Mouse (Mus musculus): Measurements from ENCODE around the gene Atad2b.
A peak's percentile ranks its signal among the peaks of the same experiment; 100 is the strongest.
"Not testable (repeated sequence)": the region's sequence is repeated elsewhere in the genome, so short reads cannot be mapped to it uniquely, and the experiment has no call there.

Gene Atad2b

GRCm38 (mm10) chr12:4911716-4912115 is 5.4 kb upstream of the Atad2b start:
- no peak for DNase-seq (ENCODE audit: low spot score)

DNA sequence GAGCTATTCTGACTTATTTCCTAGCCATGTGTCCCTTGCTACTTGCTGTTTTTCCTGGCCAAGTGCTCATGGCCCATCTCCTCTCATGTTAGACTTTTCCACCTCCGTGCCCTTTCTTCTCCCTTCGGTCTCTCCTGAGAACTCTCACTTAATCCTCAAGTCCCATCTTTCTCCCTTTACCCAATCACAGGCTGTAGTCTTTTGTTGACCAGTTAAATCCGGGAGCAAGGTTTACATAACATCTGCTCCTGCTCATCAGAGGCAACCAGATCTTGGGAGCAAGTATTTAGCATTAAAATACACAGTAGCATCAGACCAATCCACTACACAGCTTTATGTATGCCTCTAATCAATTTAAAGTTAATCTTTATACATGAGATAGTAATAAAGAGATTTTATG is 2.7 kb upstream of the Atad2b start:
- DNase-seq (ENCODE audit: low spot score): no peak

- no peak for DNase-seq (ENCODE audit: low spot score)
Observed at GRCm38 (mm10) chr12:4914944-4915343, 2.2 kb upstream of the Atad2b start.

GRCm38 (mm10) chr12:4917805-4918591 is 845 bp downstream of the Atad2b start:
- no peak for DNase-seq (ENCODE audit: low spot score)

- DNase-seq (ENCODE audit: low spot score): no peak
Observed at GRCm38 (mm10) chr12:4928197-4928596, 11.0 kb downstream of the Atad2b start.

- no peak for DNase-seq (ENCODE audit: low spot score)
Observed at GRCm38 (mm10) chr12:4930820-4931548, 13.8 kb downstream of the Atad2b start.

DNA sequence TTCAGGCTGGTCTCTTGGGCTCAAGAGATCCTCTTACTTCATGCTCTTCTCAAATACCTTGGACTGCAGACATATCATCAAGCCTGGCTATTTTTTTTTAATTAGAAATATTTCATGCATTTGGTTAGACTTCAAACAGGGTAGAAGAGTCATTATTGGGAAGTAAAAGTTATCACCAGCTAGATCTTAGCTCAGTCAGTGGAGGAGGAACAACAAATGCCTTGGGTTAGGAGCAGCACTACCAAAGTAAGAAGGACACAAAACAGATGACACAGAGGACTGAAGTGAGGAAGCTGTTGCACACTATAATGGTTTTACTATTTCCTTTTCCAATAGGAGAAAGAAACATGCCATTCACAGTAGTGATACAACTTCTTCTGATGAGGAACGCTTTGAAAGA is 35.1 kb downstream of the Atad2b start:
- no peak for DNase-seq (ENCODE audit: low spot score)

DNA sequence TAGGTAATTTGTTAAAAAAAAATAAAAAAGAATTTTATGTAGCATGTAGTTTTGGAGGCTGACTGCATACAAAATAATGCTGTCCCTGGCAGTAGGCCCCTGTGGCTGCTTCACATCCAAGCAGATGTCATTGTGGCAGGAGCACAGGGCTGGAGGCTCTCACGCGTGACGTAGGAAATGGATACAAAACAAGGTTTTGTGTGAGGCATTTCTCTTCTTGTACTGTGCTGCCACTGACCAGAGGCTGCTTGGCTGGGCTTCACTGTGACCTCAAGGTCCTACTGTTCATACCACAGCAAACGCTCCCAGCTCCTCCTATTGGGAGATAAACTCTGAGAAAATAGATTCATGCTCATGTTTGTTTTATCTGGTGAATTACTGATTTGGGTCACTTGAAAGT is 36.0 kb downstream of the Atad2b start:
- DNase-seq (ENCODE audit: low spot score): no peak

DNA sequence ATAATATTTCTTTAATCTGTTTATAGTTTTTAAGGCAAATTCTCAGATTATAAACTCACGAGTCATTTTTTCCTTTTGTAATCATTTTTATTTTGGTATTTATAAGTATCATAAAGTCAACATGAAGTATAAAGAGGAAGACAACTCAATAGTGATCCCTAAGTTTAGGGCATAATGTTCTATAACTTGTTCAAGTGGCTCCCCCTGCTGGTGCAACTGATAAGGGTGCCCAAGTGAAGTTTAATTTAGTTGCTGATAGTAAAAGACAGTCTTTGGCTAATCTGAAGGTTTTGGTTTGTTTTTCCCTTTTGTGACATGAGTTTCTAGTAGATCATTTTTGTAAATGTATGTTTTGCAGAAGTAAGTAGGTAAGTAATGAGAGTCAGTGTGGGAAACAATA is 55.8 kb downstream of the Atad2b start:
- peak; percentile 80 for DNase-seq (ENCODE audit: low spot score)

GRCm38 (mm10) chr12:4978324-4978723 is 61.2 kb downstream of the Atad2b start:
- DNase-seq (ENCODE audit: low spot score): no peak

- no peak for DNase-seq (ENCODE audit: low spot score)
Observed at GRCm38 (mm10) chr12:4996981-4997380, 79.8 kb downstream of the Atad2b start.

GRCm38 (mm10) chr12:5005338-5005737 is 88.2 kb downstream of the Atad2b start:
- DNase-seq (ENCODE audit: low spot score): no peak

DNA sequence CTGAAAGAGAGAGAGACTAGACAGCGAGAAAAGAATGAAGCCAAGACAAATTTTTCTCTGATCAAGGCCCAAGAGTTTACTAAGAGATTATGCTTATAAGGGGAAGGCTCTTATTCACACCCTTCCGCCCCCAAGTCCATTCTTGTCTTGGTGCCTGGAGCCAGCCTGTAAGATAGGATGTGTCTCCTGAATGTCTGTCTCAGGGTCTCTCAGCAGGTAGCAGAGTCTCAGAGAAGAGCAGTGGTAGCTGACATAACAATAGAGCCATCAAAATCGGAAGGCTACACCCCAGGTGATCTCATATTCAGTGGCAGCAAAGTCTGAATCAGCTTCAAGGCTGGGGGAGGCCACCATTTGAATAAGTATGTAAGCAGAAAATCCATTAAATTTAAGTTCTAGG is 88.6 kb downstream of the Atad2b start:
- DNase-seq (ENCODE audit: low spot score): not testable (repeated sequence)

DNA sequence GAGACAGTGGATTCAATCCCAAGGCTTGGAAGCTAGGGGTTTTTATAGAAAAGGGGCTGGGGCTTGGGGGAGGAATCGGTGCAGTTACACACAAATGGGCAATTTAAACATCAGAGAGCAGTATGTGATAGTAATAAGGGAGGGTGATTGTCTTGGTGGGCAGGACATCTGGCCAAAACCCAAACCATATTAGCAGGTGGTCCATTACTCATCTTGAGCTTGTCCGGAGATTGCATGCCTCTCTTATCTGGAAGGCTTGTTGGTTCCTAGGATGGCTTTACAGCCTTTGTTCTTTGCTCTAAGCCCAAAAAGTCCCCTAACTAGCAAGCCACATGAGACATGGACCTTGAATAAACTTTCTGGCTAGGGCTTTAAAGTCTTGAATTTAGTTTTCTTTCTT is 91.5 kb downstream of the Atad2b start:
- DNase-seq (ENCODE audit: low spot score): not testable (repeated sequence)

DNA sequence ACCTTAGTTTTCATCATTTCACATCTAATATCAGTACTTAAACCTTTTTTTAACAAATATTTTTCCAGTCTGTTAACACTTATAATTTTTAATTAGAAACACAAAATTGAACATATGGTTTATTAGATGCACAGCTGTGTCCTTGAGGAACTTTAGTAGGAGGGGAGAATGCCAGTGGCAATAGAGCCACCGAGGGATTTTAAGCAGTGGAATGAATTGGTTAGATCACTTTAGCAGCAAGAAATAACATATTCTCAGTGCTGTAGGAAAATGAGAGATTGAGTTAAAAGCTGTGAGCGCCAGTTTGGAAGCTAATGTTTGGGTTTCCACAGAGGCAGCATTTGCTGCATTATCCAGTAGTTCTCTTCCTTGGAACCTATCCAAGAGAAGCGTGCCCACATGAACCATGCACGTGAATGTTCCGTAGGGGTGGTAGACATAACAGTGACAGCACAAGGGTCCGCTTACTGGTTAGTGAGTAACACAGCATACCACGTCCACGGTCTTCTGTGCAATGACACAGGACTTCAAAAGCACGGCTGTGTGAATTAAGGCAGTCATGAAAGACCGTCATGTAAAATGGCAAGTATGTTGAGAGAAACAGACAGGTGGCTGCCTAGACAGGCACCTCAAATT is 108.2 kb downstream of the Atad2b start:
- no peak for DNase-seq (ENCODE audit: low spot score)

DNA sequence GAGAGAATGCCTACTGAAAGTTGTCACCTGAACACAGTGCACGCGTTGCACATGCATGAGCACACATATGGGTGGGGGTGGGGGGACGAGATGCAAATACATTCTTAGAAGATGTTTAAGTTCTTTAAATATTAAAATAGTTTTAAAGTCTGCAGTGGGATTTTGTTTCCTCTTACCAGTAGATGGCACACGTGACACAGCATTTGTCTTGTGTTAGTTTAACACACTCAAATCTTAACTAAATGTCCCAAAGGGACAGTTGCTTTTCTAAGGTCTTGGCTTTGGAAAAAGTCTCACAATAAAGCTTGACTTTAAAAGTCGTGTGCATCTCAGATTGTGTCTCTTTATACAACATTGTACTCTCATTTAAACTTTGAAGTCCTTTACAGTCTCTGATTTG is 111.9 kb downstream of the Atad2b start:
- DNase-seq (ENCODE audit: low spot score): no peak

GRCm38 (mm10) chr12:5038008-5038407 is 120.9 kb downstream of the Atad2b start:
- DNase-seq (ENCODE audit: low spot score): no peak

DNA sequence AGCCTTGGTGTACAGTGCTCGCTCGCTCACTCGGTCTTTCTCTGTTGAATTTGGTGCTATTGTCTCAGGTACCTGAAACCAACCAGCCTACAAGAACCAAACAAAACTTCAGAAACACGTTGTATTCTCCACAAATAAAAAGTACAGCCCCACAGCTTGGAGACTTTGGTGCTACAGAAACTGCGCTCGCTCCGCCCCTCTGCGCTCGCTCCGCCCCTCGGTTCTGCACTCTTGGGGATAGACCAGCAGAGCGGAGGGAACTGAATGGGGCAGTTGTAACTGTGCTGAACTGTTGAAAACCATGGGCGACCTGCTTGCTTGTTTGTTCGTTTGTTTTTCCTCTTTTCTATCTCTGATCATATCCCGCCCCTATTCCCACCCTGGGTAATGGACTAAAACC is 127.0 kb downstream of the Atad2b start:
- DNase-seq (ENCODE audit: low spot score): no peak

GRCm38 (mm10) chr12:5048104-5048503 is 131.0 kb downstream of the Atad2b start:
- no peak for DNase-seq (ENCODE audit: low spot score)

DNA sequence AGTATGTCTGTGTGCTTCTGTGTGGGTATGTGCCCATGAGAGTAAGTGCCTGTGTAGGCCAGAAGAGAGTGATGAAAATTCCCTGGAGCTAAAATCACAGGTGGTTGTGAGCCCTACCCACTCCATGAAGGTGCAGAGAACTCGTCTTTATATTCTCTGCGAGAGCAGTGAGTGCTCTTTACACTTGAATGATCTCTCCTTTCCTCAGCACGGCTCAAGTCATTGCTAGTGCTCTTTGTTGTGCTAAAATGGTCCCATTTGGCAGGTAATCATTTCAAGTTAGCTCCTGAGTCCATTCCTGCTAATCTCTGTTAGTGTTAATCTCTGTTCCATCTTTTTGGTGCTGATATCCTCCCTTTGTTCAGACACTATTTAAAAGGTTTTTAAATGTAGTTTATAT is 150.4 kb downstream of the Atad2b start:
- DNase-seq (ENCODE audit: low spot score): no peak

GRCm38 (mm10) chr12:5070131-5070530 is 153.0 kb downstream of the Atad2b start:
- no peak for DNase-seq (ENCODE audit: low spot score)

GRCm38 (mm10) chr12:5073191-5073590 is 156.0 kb downstream of the Atad2b start:
- DNase-seq (ENCODE audit: low spot score): no peak

GRCm38 (mm10) chr12:5081480-5081879 is 164.3 kb downstream of the Atad2b start:
- DNase-seq (ENCODE audit: low spot score): no peak
